Mouse (Mus musculus) gastrocnemius, adult 18-20 months (tissue): ENCODE measurements at regions not wholly inside any gene's neighbourhood (a gene's known extent, or its start where the extent isn't known, plus 50 kb on each side); places are given as distances from the start of the nearest gene placed in this dataset.

Experiments
- DNase-seq: peaks from one replicate; pipeline ENCODE4 v3.0.0; 2021; ENCODE audit warnings: low spot score

GRCm38 (mm10) chr11:109039792-109040518 is 104.2 kb downstream of the E030025P04Rik start:
- DNase-seq, result no peak

GRCm38 (mm10) chr11:109039060-109039791 is 104.9 kb downstream of the E030025P04Rik start:
- no peak for DNase-seq

- DNase-seq, result no peak
Measured at GRCm38 (mm10) chr11:109038136-109038535, 106.0 kb downstream of the E030025P04Rik start.

GRCm38 (mm10) chr11:109034596-109034995 is 109.6 kb downstream of the E030025P04Rik start:
- DNase-seq, result no peak

DNA sequence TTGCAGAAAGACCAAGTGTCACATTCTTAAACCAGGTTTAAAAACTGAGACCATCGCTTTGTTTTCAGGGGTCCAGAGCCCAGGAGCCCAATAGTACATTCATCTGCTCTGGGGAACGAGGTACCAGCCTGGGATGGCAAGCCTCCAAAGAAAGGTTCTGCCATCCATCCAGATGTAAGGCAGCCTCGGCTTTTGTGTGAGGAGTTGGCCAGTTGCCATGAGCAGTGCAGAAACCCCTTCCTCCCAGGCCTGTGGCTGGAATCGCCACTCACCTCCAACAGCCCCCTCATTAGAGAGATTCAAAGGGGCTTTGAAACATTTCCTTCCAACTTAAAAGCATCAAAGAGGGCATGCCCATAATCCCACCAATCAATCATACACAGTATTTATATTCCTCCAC is 110.1 kb downstream of the E030025P04Rik start:
- no peak for DNase-seq

DNA sequence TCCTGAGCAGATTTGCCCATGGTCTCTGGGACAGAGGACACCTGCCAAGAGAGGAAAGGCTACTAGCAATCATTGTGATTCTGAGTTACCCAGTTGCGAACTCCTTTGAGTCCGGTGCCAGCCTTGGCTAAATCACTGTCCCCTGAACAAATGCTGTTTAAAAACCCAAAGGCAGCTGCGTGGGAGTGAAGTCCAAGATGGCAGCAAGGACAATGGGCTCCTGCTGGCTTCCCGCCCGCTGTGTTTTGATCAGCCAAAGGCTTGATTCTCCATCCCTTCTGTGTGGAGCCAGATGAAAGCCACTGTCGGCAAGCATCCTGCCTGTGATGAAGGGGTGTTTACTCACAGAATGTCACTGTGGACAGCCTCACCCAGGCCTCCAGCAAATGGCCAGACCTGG is 111.4 kb downstream of the E030025P04Rik start:
- no peak for DNase-seq

DNA sequence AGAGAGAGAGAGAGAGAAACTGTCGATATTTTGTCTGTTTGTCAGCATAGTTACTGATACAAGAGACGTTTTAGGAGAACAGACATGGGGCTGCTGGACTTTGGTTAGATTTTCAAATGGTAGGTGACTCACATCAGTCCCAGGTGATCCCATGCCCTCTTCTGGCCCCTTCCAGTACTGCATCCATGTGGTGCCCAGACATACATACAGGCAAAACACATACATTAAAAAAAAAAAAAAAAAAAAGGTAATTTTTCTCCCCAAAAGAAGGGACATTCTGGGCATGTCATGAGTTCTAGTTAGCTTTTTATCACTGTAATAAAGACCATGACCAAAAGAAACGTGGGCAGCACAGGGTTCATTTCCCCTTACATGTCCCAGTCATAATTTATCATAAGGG is 110.3 kb downstream of the Axin2 start:
- DNase-seq, result peak; percentile 58

DNA sequence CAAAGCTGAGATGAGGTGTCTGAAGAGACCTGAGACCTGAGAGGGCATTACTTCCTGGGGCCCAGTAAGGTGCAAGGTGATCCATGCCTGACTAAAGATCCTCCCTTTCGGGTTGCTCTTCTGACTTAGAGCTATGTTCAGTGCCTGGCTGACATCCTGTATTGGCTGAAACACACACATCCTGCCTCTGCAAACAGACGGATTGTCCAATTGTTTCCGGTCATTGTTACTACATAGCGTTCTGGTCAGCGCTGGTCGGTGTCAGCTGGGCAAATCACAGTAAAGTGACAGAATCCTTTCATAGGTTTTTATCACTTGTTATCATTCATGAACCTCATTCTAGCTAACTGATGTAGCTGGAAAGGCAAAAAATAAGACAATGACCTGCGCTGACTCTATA is 109.7 kb downstream of the Axin2 start:
- DNase-seq, result no peak

DNA sequence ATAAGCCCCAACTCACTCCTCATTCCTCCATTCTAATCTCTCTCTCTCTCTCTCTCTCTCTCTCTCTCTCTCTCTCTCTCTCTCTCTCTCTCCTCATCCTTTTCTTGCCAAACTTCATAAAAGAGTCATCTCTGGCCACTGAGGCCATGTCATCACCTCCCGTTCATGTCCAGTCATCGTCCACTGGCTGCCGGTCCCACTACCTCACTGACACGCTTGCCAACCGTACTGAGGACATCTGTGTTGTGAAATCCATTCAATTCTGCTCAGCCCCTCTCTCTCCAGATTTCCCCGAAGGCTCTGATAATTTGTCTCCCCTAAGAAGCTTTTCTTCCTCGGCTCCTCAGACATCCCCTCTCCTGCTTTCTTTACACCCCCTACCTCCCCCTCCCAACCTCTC is 94.7 kb downstream of the Axin2 start:
- peak; percentile 62 for DNase-seq

GRCm38 (mm10) chr11:109011161-109011560 is 91.0 kb downstream of the Axin2 start:
- no peak for DNase-seq

GRCm38 (mm10) chr11:109008872-109009271 is 88.7 kb downstream of the Axin2 start:
- DNase-seq, result no peak

DNA sequence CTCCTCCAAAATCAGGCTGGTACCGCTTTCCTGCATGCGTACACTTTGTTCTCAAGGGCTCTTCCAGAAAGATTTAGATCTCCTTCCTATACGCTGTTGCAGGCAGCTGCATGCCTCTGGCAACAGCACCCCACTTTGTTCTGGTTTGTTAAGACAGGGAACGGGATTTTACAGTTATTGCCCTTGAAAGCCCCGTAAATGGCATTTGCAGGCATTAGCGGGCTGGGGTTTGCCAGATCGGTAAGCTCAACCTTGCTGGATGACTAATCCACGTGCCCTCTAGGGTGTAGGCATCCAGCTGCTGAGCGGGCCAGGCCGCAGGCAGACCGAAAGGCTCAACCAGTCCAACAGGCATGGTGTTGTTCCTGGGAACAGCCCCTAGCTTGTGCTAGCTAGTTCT is 85.5 kb downstream of the Axin2 start:
- DNase-seq, result no peak
